Mouse (Mus musculus) common myeloid progenitor, adult 5-6 weeks (primary cell): ENCODE results near the gene Dusp22. TPM values are rescaled to one million over a fixed set of nuclear protein-coding genes. Genes with fewer than 3 reads are reported as not detected.
A peak's percentile ranks its signal among the peaks of the same experiment; 100 is the strongest.

Experiments
- ATAC-seq: replicated peaks from 2 replicates; pipeline ENCODE4 v1.8.0; 2016; ENCODE audit warnings: low read depth, mild to moderate bottlenecking, moderate TSS enrichment, inconsistent platforms; ENCODE audit not compliant: poor library complexity, severe bottlenecking
- total RNA-seq: library from RNA; stranded (forward); fragments of 200-1000, 187-1606 nt; gene quantifications from 2 replicates; pipeline ENCODE4 v1.2.3, GENCODE M21; 2017

The Dusp22 gene
- total RNA-seq, 1 experiment from 2014 or later: 1.0 TPM

- ATAC-seq: no peak
These were observed 87.7 kb downstream of the Dusp22 start for GRCm38 (mm10) chr13:30747504-30747903.

GRCm38 (mm10) chr13:30748321-30748720 is 88.5 kb downstream of the Dusp22 start:
- no peak for ATAC-seq

- peak; percentile 93 for ATAC-seq
These were observed 89.3 kb downstream of the Dusp22 start, which contains the start of gene Irf4 for GRCm38 (mm10) chr13:30749021-30749556. Irf4 (plus strand) TSS chr13:30749226.

GRCm38 (mm10) chr13:30749557-30750141 is 89.8 kb downstream of the Dusp22 start:
- no peak for ATAC-seq

- ATAC-seq: 0 out of 2 replicates have a peak, but pooled peaks have one; percentile 27
These were observed 90.9 kb downstream of the Dusp22 start for GRCm38 (mm10) chr13:30750461-30751303.

GRCm38 (mm10) chr13:30751304-30751580 is 91.4 kb downstream of the Dusp22 start:
- no peak for ATAC-seq

- ATAC-seq: no peak
These were observed 92.9 kb downstream of the Dusp22 start for GRCm38 (mm10) chr13:30752581-30753187.

- no peak for ATAC-seq
These were observed 93.6 kb downstream of the Dusp22 start for GRCm38 (mm10) chr13:30753441-30753840.

GRCm38 (mm10) chr13:30754066-30754465 is 94.3 kb downstream of the Dusp22 start:
- ATAC-seq: no peak

- no peak for ATAC-seq
These were observed 95.2 kb downstream of the Dusp22 start for GRCm38 (mm10) chr13:30754825-30755476.

- ATAC-seq: no peak
These were observed 95.8 kb downstream of the Dusp22 start for GRCm38 (mm10) chr13:30755577-30755976.

GRCm38 (mm10) chr13:30755998-30756639 is 96.3 kb downstream of the Dusp22 start:
- no peak for ATAC-seq

- no peak for ATAC-seq
These were observed 97.6 kb downstream of the Dusp22 start for GRCm38 (mm10) chr13:30757264-30757900.

GRCm38 (mm10) chr13:30758789-30759381 is 99.1 kb downstream of the Dusp22 start:
- ATAC-seq: no peak

GRCm38 (mm10) chr13:30760374-30761090 is 100.7 kb downstream of the Dusp22 start:
- ATAC-seq: no peak
